Mouse (Mus musculus) brain, embryonic 18.5 days (tissue): ENCODE data around the gene Tspan18.
A peak's percentile ranks its signal among the peaks of the same experiment; 100 is the strongest.

ENCODE experiments used
- DNase-seq: peaks from one replicate; pipeline ENCODE4 v3.0.0-alpha.2; 2012; ENCODE audit warnings: low read depth, low spot score

Gene Tspan18

GRCm38 (mm10) chr2:93333817-93334731 is at the start of gene Tspan18:
TSS of gene Tspan18 (minus strand) at chr2:93334505.
- DNase-seq: no peak

GRCm38 (mm10) chr2:93383831-93384230 is 49.5 kb upstream of the Tspan18 start:
- peak; percentile 43 for DNase-seq

- DNase-seq: no peak
Observed at GRCm38 (mm10) chr2:93380680-93381089, 46.4 kb upstream of the Tspan18 start.

- DNase-seq: peak; percentile 30
Observed at GRCm38 (mm10) chr2:93377797-93378196, 43.5 kb upstream of the Tspan18 start.

GRCm38 (mm10) chr2:93377157-93377556 is 42.9 kb upstream of the Tspan18 start:
- DNase-seq: no peak

GRCm38 (mm10) chr2:93372872-93373271 is 38.6 kb upstream of the Tspan18 start:
- DNase-seq: no peak

- no peak for DNase-seq
Observed at GRCm38 (mm10) chr2:93372097-93372571, 37.8 kb upstream of the Tspan18 start.

- DNase-seq: no peak
Observed at GRCm38 (mm10) chr2:93368954-93369353, 34.6 kb upstream of the Tspan18 start.

GRCm38 (mm10) chr2:93367962-93368361 is 33.7 kb upstream of the Tspan18 start:
- DNase-seq: no peak

GRCm38 (mm10) chr2:93365411-93365810 is 31.1 kb upstream of the Tspan18 start:
- no peak for DNase-seq

GRCm38 (mm10) chr2:93364951-93365350 is 30.6 kb upstream of the Tspan18 start:
- DNase-seq: no peak

- no peak for DNase-seq
Observed at GRCm38 (mm10) chr2:93361454-93361853, 27.1 kb upstream of the Tspan18 start.

GRCm38 (mm10) chr2:93360310-93360709 is 26.0 kb upstream of the Tspan18 start:
- no peak for DNase-seq

- no peak for DNase-seq
Observed at GRCm38 (mm10) chr2:93357391-93357790, 23.1 kb upstream of the Tspan18 start.

- no peak for DNase-seq
Observed at GRCm38 (mm10) chr2:93355845-93356244, 21.5 kb upstream of the Tspan18 start.

GRCm38 (mm10) chr2:93354621-93355020 is 20.3 kb upstream of the Tspan18 start:
- DNase-seq: no peak

GRCm38 (mm10) chr2:93353725-93354124 is 19.4 kb upstream of the Tspan18 start:
- no peak for DNase-seq

- DNase-seq: no peak
Observed at GRCm38 (mm10) chr2:93352915-93353685, 18.8 kb upstream of the Tspan18 start.

GRCm38 (mm10) chr2:93351352-93351751 is 17.0 kb upstream of the Tspan18 start:
- DNase-seq: no peak

GRCm38 (mm10) chr2:93347018-93347417 is 12.7 kb upstream of the Tspan18 start:
- DNase-seq: no peak

GRCm38 (mm10) chr2:93346609-93347008 is 12.3 kb upstream of the Tspan18 start:
- no peak for DNase-seq

GRCm38 (mm10) chr2:93345663-93346268 is 11.5 kb upstream of the Tspan18 start:
- no peak for DNase-seq
